Mouse (Mus musculus) liver, adult 2 months (tissue): Measurements from ENCODE around the gene Dact3. TPM values are rescaled to one million over a fixed set of nuclear protein-coding genes. Genes with fewer than 3 reads are reported as not detected.
A peak's percentile ranks its signal among the peaks of the same experiment; 100 is the strongest.

Source experiments
- DNase-seq: peaks from one replicate; pipeline ENCODE4 v3.0.0-alpha.2; 2011; ENCODE audit warnings: low read depth, low spot score; ENCODE audit errors: extremely low read depth
- H3K27ac ChIP-seq: fragments of 200-500 bp; replicated peaks from 2 replicates; pipeline ENCODE4 v1.5.1; 2012; ENCODE audit warnings: low read depth, mild to moderate bottlenecking, control low read depth, inconsistent platforms, low read length; ENCODE audit not compliant: insufficient read depth
- H3K27me3 ChIP-seq: fragments of 200-500 bp; 2 replicates; pipeline ENCODE4 v1.6.1; 2012; ENCODE audit warnings: mild to moderate bottlenecking, moderate library complexity, low read length, inconsistent platforms; ENCODE audit not compliant: control insufficient read depth, insufficient read depth
- H3K36me3 ChIP-seq: fragments of 200-500 bp; 2 replicates; pipeline ENCODE4 v1.6.1; 2012; ENCODE audit warnings: low read length, inconsistent platforms; ENCODE audit not compliant: control insufficient read depth, insufficient read depth
- H3K4me1 ChIP-seq: fragments of 200-500 bp; 2 replicates; pipeline ENCODE4 v1.6.1; 2011; ENCODE audit warnings: low read length; ENCODE audit not compliant: control insufficient read depth, insufficient read depth
- H3K4me3 ChIP-seq: fragments of 200-500 bp; 2 replicates; pipeline ENCODE4 v1.5.1; 2011; ENCODE audit warnings: low read depth, mild to moderate bottlenecking, control low read depth, low read length, moderate library complexity; ENCODE audit not compliant: insufficient read depth
- H3K79me2 ChIP-seq: fragments of 200-500 bp; 2 replicates; pipeline ENCODE4 v1.6.1; 2012; ENCODE audit warnings: inconsistent platforms, mild to moderate bottlenecking, low read length, moderate library complexity; ENCODE audit not compliant: control insufficient read depth, insufficient read depth
- H3K9ac ChIP-seq: fragments of 200-500 bp; 2 replicates; pipeline ENCODE4 v1.6.1; 2012; ENCODE audit warnings: low read depth, mild to moderate bottlenecking, control low read depth, inconsistent platforms, low read length
- CTCF ChIP-seq: fragments of 200-500 bp; IDR thresholded peaks from 2 replicates; pipeline ENCODE4 v1.5.1; 2011; ENCODE audit warnings: low read depth, low read length, control low read depth
- POLR2A ChIP-seq: fragments of 200-500 bp; IDR thresholded peaks from 2 replicates; pipeline ENCODE4 v1.6.1; 2011; ENCODE audit warnings: low read length, control low read depth; ENCODE audit not compliant: insufficient read depth; ENCODE audit errors: extremely low read depth
- WGBS: fragments of 180-500 bp; shearing (Covaris S2); methylation state at CpG from one replicate; pipeline ENCODE4 v1.1.7; 2018; 5-methylcytosine and 5-hydroxymethylcytosine counted together
- polyA plus RNA-seq: library from polyadenylated mRNA; depleted of rRNA; stranded (reverse); fragments of >200 nt; gene quantifications from 2 replicates; pipeline ENCODE4 v1.2.3, GENCODE M21; 2012
- total RNA-seq: library from RNA; depleted of rRNA; stranded (reverse); fragments of >200 nt; gene quantifications from 2 replicates; pipeline ENCODE4 v1.2.3, GENCODE M21; 2014

Dact3 gene
- total and polyA plus RNA-seq, 2 experiments, result under 0.01 to 0.64 TPM

- Histone ChIP-seq H3K9ac (peak within 1 kb of the TSS; percentile 85), H3K27ac (peak within 1 kb of the TSS; percentile 55), H3K79me2 (peaks cover 3% of the 10 kb centered on the region; the same call in 1 of the 2 replicates), H3K36me3 (no peaks in the 10 kb centered on the region), H3K4me3 (peak within 1 kb of the TSS; percentile 83), H3K27me3 (no peaks in the 10 kb centered on the region), H3K4me1 (0 out of 2 replicates have a peak, but pooled peaks cover 4% of the 10 kb centered on the region)
- under 1% methylated on average over 32 of the region's 32 CpGs for WGBS
- DNase-seq, result peak; percentile 48
- TF ChIP-seq CTCF (no peak), POLR2A (peak; percentile 38; the same call in 1 of the 2 replicates)
Observed at GRCm38 (mm10) chr7:16842645-16843063, 32.5 kb upstream of the Dact3 start, which contains the start of gene Prkd2. Gene Prkd2, plus strand, starts transcription at chr7:16842902.

GRCm38 (mm10) chr7:16843441-16844171 is 31.5 kb upstream of the Dact3 start:
- H3K4me3 ChIP-seq, result peak overlapping the region; percentile 83
- WGBS, result 7% methylated on average over 33 of the region's 33 CpGs
- H3K27ac ChIP-seq, result peak overlapping the region; percentile 42
- no peaks in the 10 kb centered on the region for H3K27me3 ChIP-seq
- 0 out of 2 replicates have a peak, but pooled peaks cover 4% of the 10 kb centered on the region for H3K4me1 ChIP-seq
- peaks cover 3% of the 10 kb centered on the region; the same call in 1 of the 2 replicates for H3K79me2 ChIP-seq
- H3K36me3 ChIP-seq, result no peaks in the 10 kb centered on the region
- peak overlapping the region; percentile 83 for H3K9ac ChIP-seq
- no peak for TF ChIP-seq POLR2A
- no peak for TF ChIP-seq CTCF
- no peak for DNase-seq

GRCm38 (mm10) chr7:16844696-16845071 is 30.4 kb upstream of the Dact3 start:
- no peak for TF ChIP-seq POLR2A

GRCm38 (mm10) chr7:16845072-16845819 is 29.9 kb upstream of the Dact3 start:
- Histone ChIP-seq H3K9ac (peak overlapping the region; percentile 63), H3K79me2 (peaks cover 3% of the 10 kb centered on the region; the same call in 1 of the 2 replicates), H3K4me1 (0 out of 2 replicates have a peak, but pooled peaks cover 4% of the 10 kb centered on the region), H3K36me3 (no peaks in the 10 kb centered on the region), H3K27me3 (no peaks in the 10 kb centered on the region), H3K27ac (peak overlapping the region; percentile 87), H3K4me3 (peak overlapping the region; percentile 66)
- TF ChIP-seq CTCF (no peak), POLR2A (no peak)
- peak; percentile 32 for DNase-seq
- 33% methylated on average over 14 of the region's 14 CpGs for WGBS

More at GRCm38 (mm10) chr7:16844696-16845071, 30.4 kb upstream of the Dact3 start:
- no peaks in the 10 kb centered on the region for H3K27me3 ChIP-seq
- H3K79me2 ChIP-seq, result peaks cover 3% of the 10 kb centered on the region; the same call in 1 of the 2 replicates
- DNase-seq, result no peak
- H3K4me3 ChIP-seq, result peak overlapping the region; percentile 66
- H3K4me1 ChIP-seq, result 0 out of 2 replicates have a peak, but pooled peaks cover 4% of the 10 kb centered on the region
- H3K36me3 ChIP-seq, result no peaks in the 10 kb centered on the region
- WGBS, result 41% methylated on average over 3 of the region's 3 CpGs
- peak overlapping the region; percentile 63 for H3K9ac ChIP-seq
- H3K27ac ChIP-seq, result peak overlapping the region; percentile 87

GRCm38 (mm10) chr7:16845820-16846167 is 29.3 kb upstream of the Dact3 start:
- H3K9ac ChIP-seq, result peak overlapping the region; percentile 63
- no peak for TF ChIP-seq POLR2A
- TF ChIP-seq CTCF, result no peak
- no peaks in the 10 kb centered on the region for H3K27me3 ChIP-seq
- H3K36me3 ChIP-seq, result no peaks in the 10 kb centered on the region
- peaks cover 3% of the 10 kb centered on the region; the same call in 1 of the 2 replicates for H3K79me2 ChIP-seq
- H3K4me1 ChIP-seq, result peaks cover 6% of the 10 kb centered on the region; the same call in 1 of the 2 replicates
- peak overlapping the region; percentile 87 for H3K27ac ChIP-seq
- H3K4me3 ChIP-seq, result peak overlapping the region; percentile 66
- 43% methylated on average over 10 of the region's 10 CpGs for WGBS
- DNase-seq, result no peak
